Mouse (Mus musculus) myocyte (in vitro differentiated cells): ENCODE data around the gene Rnf146. TPM values are rescaled to one million over a fixed set of nuclear protein-coding genes. Genes with fewer than 3 reads are reported as not detected.
"Not testable (repeated sequence)": the region's sequence is repeated elsewhere in the genome, so short reads cannot be mapped to it uniquely, and the experiment has no call there.

Experiments used
- H3K27me3 ChIP-seq: one replicate; pipeline ENCODE4 v1.6.1; 2011; ENCODE audit not compliant: control insufficient read depth, insufficient read depth, insufficient read length
- H3K36me3 ChIP-seq: one replicate; pipeline ENCODE4 v1.6.1; 2011; ENCODE audit not compliant: control insufficient read depth, insufficient read depth
- H3K4me2 ChIP-seq: one replicate; pipeline ENCODE4 v1.6.1; 2011; ENCODE audit warnings: low read depth, control low read depth
- H3K4me3 ChIP-seq: one replicate; pipeline ENCODE4 v1.5.1; 2011; ENCODE audit warnings: mild to moderate bottlenecking, control low read depth, moderate library complexity
- H3K79me2 ChIP-seq: one replicate; pipeline ENCODE4 v1.6.1; 2011; ENCODE audit not compliant: control insufficient read depth, insufficient read depth
- H3ac ChIP-seq: one replicate; pipeline ENCODE4 v1.6.1; 2011; ENCODE audit not compliant: control insufficient read depth, insufficient read length
- CEBPB ChIP-seq: IDR thresholded peaks from 2 replicates; pipeline ENCODE4 v1.6.1; 2011; ENCODE audit warnings: mild to moderate bottlenecking, moderate library complexity; ENCODE audit not compliant: poor library complexity, insufficient read depth, severe bottlenecking
- E2F4 ChIP-seq: IDR thresholded peaks from one replicate; pipeline ENCODE4 v1.6.1; 2011; ENCODE audit warnings: mild to moderate bottlenecking, control low read depth, moderate library complexity; ENCODE audit not compliant: insufficient read depth
- MAX ChIP-seq: IDR thresholded peaks from one replicate; pipeline ENCODE4 v1.6.1; 2011; ENCODE audit warnings: low read depth, mild to moderate bottlenecking, control low read depth
- MYOD1 ChIP-seq, 3 experiments: IDR thresholded peaks; one replicate each; pipeline ENCODE4 v1.6.1; 2011; ENCODE audit warnings: control low read depth in 2 of 3, low read depth in 2 of 3, mild to moderate bottlenecking in 2 of 3, moderate library complexity in 1 of 3; ENCODE audit not compliant: insufficient read length in 2 of 3, control insufficient read depth in 1 of 3
- MYOG ChIP-seq, 3 experiments: IDR thresholded peaks; one replicate each; pipeline ENCODE4 v1.6.1; 2011; ENCODE audit warnings: control low read depth in 2 of 3, low read depth in 2 of 3, mild to moderate bottlenecking in 2 of 3; ENCODE audit not compliant: insufficient read length in 2 of 3, control insufficient read depth in 1 of 3, insufficient read depth in 1 of 3
- POLR2A ChIP-seq: IDR thresholded peaks from one replicate; pipeline ENCODE4 v1.6.1; 2011; ENCODE audit warnings: low read depth, mild to moderate bottlenecking, control low read depth, moderate library complexity; ENCODE audit not compliant: insufficient read length
- POLR2AphosphoS2 ChIP-seq: IDR thresholded peaks from one replicate; pipeline ENCODE4 v1.6.1; 2011; ENCODE audit warnings: low read depth, control low read depth; ENCODE audit not compliant: insufficient read length
- REST ChIP-seq: IDR thresholded peaks from one replicate; pipeline ENCODE4 v1.6.1; 2011; ENCODE audit warnings: mild to moderate bottlenecking, control low read depth, moderate library complexity; ENCODE audit not compliant: insufficient read depth, insufficient read length
- SRF ChIP-seq: IDR thresholded peaks from one replicate; pipeline ENCODE4 v1.6.1; 2011; ENCODE audit warnings: low read depth; ENCODE audit not compliant: control insufficient read depth, insufficient read length
- TCF12 ChIP-seq: IDR thresholded peaks from one replicate; pipeline ENCODE4 v1.6.1; 2011; ENCODE audit warnings: mild to moderate bottlenecking, control low read depth; ENCODE audit not compliant: poor library complexity, insufficient read depth, severe bottlenecking
- TCF3 ChIP-seq: IDR thresholded peaks from one replicate; pipeline ENCODE4 v1.6.1; 2011; ENCODE audit warnings: low read depth, control low read depth; ENCODE audit not compliant: insufficient read length
- USF1 ChIP-seq: IDR thresholded peaks from one replicate; pipeline ENCODE4 v1.6.1; 2011; ENCODE audit warnings: low read depth, mild to moderate bottlenecking, control low read depth, moderate library complexity
- polyA plus RNA-seq: library from polyadenylated mRNA; unstranded; fragments of >200 nt; fragmentation: generic; extraction: Trizol; gene quantifications from one replicate; pipeline ENCODE4 v1.2.1, GENCODE M21; 2012; ENCODE audit warnings: missing spikeins

Gene Rnf146
- 17.5 TPM for polyA plus RNA-seq

DNA sequence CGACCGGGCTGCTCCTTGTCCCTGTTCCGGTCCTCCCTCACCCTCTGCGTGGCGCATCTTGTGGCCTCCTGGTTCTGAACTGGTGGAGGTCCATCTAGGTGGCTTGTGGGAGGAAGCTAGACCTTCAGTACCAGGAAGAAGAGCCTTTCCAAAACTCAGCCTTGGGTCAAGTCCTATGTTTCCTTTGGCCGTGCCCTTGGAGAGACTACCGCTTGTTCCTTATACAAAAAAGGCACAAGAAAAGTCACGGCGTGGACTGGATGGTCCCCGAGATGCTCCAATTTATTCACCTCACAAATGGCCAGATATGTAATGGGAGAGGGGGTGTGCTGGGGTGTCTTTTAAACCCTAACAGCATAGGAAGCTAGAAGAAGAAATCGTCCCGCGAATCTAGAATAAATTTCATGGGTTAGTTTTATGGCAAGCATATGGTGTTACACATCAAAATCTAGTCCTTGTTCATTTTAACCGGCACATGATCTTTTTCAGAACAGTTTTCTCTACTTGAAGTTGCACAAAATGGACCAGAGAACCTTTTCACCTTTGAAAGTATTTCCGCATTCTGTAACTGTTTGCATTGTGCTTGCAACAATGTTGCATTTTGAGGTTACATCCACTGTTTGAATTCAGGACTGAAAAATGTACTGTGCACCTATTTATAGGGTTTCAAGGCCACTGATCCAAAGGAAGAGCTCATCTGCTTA lies at the start of gene Rnf146:
Rnf146 (minus strand) TSS at position 246 of the 704 bp plus-strand sequence.
- TF ChIP-seq POLR2AphosphoS2 (no peak), E2F4 (no peak), REST (no peak), USF1 (no peak)
- no peaks in the 10 kb centered on the region for H3K36me3 ChIP-seq
- H3K4me2 ChIP-seq: peak within 1 kb of the TSS; percentile 89
- peak within 1 kb of the TSS; percentile 59 for H3K4me3 ChIP-seq
- peak within 1 kb of the TSS; percentile 69 for H3ac ChIP-seq
- H3K27me3 ChIP-seq: no peaks in the 10 kb centered on the region
- H3K79me2 ChIP-seq: peaks cover 41% of the 10 kb centered on the region

DNA sequence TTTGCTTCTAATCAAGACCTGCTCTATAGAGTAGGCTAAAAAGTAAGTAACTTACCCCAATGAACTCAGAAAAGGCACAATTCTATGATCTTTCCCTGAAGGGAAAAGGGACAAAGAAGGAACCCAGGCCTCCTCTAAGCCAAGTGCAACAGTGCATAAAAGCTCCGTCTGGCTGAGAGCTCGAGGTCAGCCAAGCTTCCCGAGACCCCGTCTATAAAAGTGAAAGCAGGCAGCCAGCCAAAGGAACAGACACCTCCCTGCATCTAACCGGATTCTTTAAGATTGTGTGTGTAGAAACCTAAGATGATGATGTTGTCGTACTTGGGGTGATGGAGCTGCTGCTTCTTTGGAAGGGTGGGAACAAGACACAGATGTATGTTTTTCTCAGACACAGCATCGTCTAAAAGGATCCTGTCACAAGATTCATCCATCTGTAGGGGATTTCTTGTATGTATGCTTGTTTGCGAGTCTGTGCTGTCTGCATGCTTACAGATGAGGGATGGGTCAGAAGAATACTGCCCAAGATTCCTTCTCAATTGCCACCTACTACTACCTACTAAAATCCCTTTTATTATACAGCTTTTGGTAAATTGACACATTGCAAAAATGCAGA lies 40.5 kb upstream of the Rnf146 start:
- no peak overlapping the region for H3K4me3 ChIP-seq
- no peaks in the 10 kb centered on the region for H3K36me3 ChIP-seq
- no peaks in the 10 kb centered on the region for H3K79me2 ChIP-seq
- peak overlapping the region; percentile 72 for H3K4me2 ChIP-seq
- no peak overlapping the region for H3ac ChIP-seq
- H3K27me3 ChIP-seq: no peaks in the 10 kb centered on the region
- TF ChIP-seq CEBPB: no peak
- no peak for TF ChIP-seq TCF12

- not testable (repeated sequence) for H3ac ChIP-seq, H3K27me3 ChIP-seq, H3K36me3 ChIP-seq, H3K4me3 ChIP-seq, H3K4me2 ChIP-seq, H3K79me2 ChIP-seq
Observed at GRCm38 (mm10) chr10:29394890-29395289, 32.6 kb upstream of the Rnf146 start.

GRCm38 (mm10) chr10:29381558-29381957 lies 19.3 kb upstream of the Rnf146 start:
- Histone ChIP-seq H3K4me3 (no peak overlapping the region), H3ac (no peak overlapping the region), H3K27me3 (no peaks in the 10 kb centered on the region), H3K79me2 (no peaks in the 10 kb centered on the region), H3K36me3 (no peaks in the 10 kb centered on the region), H3K4me2 (no peak overlapping the region)
- TF ChIP-seq TCF12 (no peak), REST (no peak), USF1 (no peak), CEBPB (no peak), POLR2A (no peak), SRF (no peak), E2F4 (no peak), TCF3 (no peak), POLR2AphosphoS2 (no peak), MYOD1 (IDR thresholded peaks at IDR 0.05; ENCODE audit: control insufficient read depth in 1 of 3, insufficient read length in 2 of 3, low read depth in 2 of 3) (no peak), MAX (no peak), MYOG (IDR thresholded peaks at IDR 0.05; ENCODE audit: control insufficient read depth in 1 of 3, insufficient read depth in 1 of 3, insufficient read length in 2 of 3, low read depth in 2 of 3) (no peak)

GRCm38 (mm10) chr10:29374065-29374464 lies 11.8 kb upstream of the Rnf146 start:
- H3K4me3 ChIP-seq: no peak overlapping the region
- TF ChIP-seq E2F4: no peak
- TF ChIP-seq CEBPB: no peak
- no peak for TF ChIP-seq TCF3
- TF ChIP-seq USF1: no peak
- no peak for TF ChIP-seq MYOD1 (IDR thresholded peaks at IDR 0.05; ENCODE audit: control insufficient read depth in 1 of 3, insufficient read length in 2 of 3, low read depth in 2 of 3)
- no peak for TF ChIP-seq POLR2A
- TF ChIP-seq TCF12: no peak
- no peak for TF ChIP-seq REST
- no peak for TF ChIP-seq SRF
- no peak for TF ChIP-seq MAX
- no peak for TF ChIP-seq POLR2AphosphoS2
- no peak for TF ChIP-seq MYOG (IDR thresholded peaks at IDR 0.05; ENCODE audit: control insufficient read depth in 1 of 3, insufficient read depth in 1 of 3, insufficient read length in 2 of 3, low read depth in 2 of 3)

More at GRCm38 (mm10) chr10:29374065-29374464, 11.8 kb upstream of the Rnf146 start:
- Histone ChIP-seq H3K4me2 (no peak overlapping the region), H3K79me2 (no peaks in the 10 kb centered on the region), H3K36me3 (no peaks in the 10 kb centered on the region), H3K27me3 (no peaks in the 10 kb centered on the region), H3ac (no peak overlapping the region)
